Mouse (Mus musculus) midbrain, embryonic 16.5 days (tissue): ENCODE data around the gene Hivep3. TPM values are rescaled to one million over a fixed set of nuclear protein-coding genes. Genes with fewer than 3 reads are reported as not detected.

Experiments used
- ATAC-seq: fragments of 200-750 bp; cut with Nextera tagmentation; 2 replicates; pipeline ENCODE4 v1.8.0; 2017; ENCODE audit warnings: moderate TSS enrichment
- H3K27ac ChIP-seq: fragments of 300-500 bp; sonication (generic); 2 replicates; pipeline ENCODE4 v1.5.1; 2014; ENCODE audit warnings: mild to moderate bottlenecking, low read length, mixed read lengths
- H3K27me3 ChIP-seq: fragments of 300-500 bp; sonication (generic); 2 replicates; pipeline ENCODE4 v1.6.1; 2014; ENCODE audit warnings: low read depth, low read length, mixed read lengths; ENCODE audit not compliant: control insufficient read depth, insufficient read depth
- H3K36me3 ChIP-seq: fragments of 300-500 bp; sonication (generic); 2 replicates; pipeline ENCODE4 v1.6.1; 2014; ENCODE audit warnings: mild to moderate bottlenecking, low read length, moderate library complexity, mixed read lengths; ENCODE audit not compliant: control insufficient read depth, insufficient read depth
- H3K4me1 ChIP-seq: fragments of 300-500 bp; sonication (generic); 2 replicates; pipeline ENCODE4 v1.6.1; 2014; ENCODE audit warnings: mild to moderate bottlenecking, low read length, mixed read lengths; ENCODE audit not compliant: control insufficient read depth, insufficient read depth
- H3K4me2 ChIP-seq: fragments of 300-500 bp; sonication (generic); 2 replicates; pipeline ENCODE4 v1.6.1; 2014; ENCODE audit warnings: mild to moderate bottlenecking, low read length, mixed read lengths
- H3K4me3 ChIP-seq: fragments of 300-500 bp; sonication (generic); 2 replicates; pipeline ENCODE4 v1.5.1; 2014; ENCODE audit warnings: low read depth, mild to moderate bottlenecking, low read length, moderate library complexity, mixed read lengths
- H3K9ac ChIP-seq: fragments of 300-500 bp; sonication (generic); 2 replicates; pipeline ENCODE4 v1.6.1; 2014; ENCODE audit warnings: low read depth, low read length, mixed read lengths
- H3K9me3 ChIP-seq: fragments of 300-500 bp; sonication (generic); replicated peaks from 2 replicates; pipeline ENCODE4 v1.6.1; 2014; ENCODE audit warnings: mild to moderate bottlenecking, low read length, mixed read lengths; ENCODE audit not compliant: control insufficient read depth, poor library complexity, severe bottlenecking
- WGBS: fragments of 180-500 bp; shearing (Covaris S2); extraction: QIAGEN DNeasy Blood & Tissue Kit; methylation state at CpG from one replicate; pipeline ENCODE4 v1.1.7; 2014; 5-methylcytosine and 5-hydroxymethylcytosine counted together
- polyA plus RNA-seq: library from polyadenylated mRNA; unstranded; fragments of >200 nt; fragmentation: Nextera tagmentation; extraction: Ambion mirVana; gene quantifications from 2 replicates; pipeline ENCODE4 v1.2.1, GENCODE M21; 2015

Hivep3 gene
- polyA plus RNA-seq, 1 experiment from 2014 or later, result 20.2 TPM

- H3K4me3 ChIP-seq, result no peak overlapping the region
- H3K9me3 ChIP-seq, result peaks cover 2% of the 10 kb centered on the region; the same call in 1 of the 2 replicates
- no peak overlapping the region for H3K4me2 ChIP-seq
- H3K9ac ChIP-seq, result no peak overlapping the region
- 84% methylated on average over 6 of the region's 6 CpGs for WGBS
- H3K4me1 ChIP-seq, result no peaks in the 10 kb centered on the region; the same call in 1 of the 2 replicates
- no peaks in the 10 kb centered on the region for H3K36me3 ChIP-seq
- no peak for ATAC-seq
- no peak overlapping the region for H3K27ac ChIP-seq
- no peaks in the 10 kb centered on the region for H3K27me3 ChIP-seq
These were observed 214.8 kb downstream of the Hivep3 start for GRCm38 (mm10) chr4:119948406-119948805.

GRCm38 (mm10) chr4:119948922-119949614 lies 215.5 kb downstream of the Hivep3 start:
- H3K27me3 ChIP-seq, result no peaks in the 10 kb centered on the region
- H3K4me2 ChIP-seq, result no peak overlapping the region
- no peak overlapping the region for H3K9ac ChIP-seq
- no peak overlapping the region for H3K27ac ChIP-seq
- 71% methylated on average over 12 of the region's 12 CpGs for WGBS
- H3K9me3 ChIP-seq, result peaks cover 2% of the 10 kb centered on the region; the same call in 1 of the 2 replicates
- H3K4me1 ChIP-seq, result no peaks in the 10 kb centered on the region; the same call in 1 of the 2 replicates
- no peaks in the 10 kb centered on the region for H3K36me3 ChIP-seq
- ATAC-seq, result no peak
- H3K4me3 ChIP-seq, result no peak overlapping the region

- ATAC-seq, result no peak
These were observed 216.6 kb downstream of the Hivep3 start for GRCm38 (mm10) chr4:119950181-119950580.

GRCm38 (mm10) chr4:119951081-119951480 lies 217.5 kb downstream of the Hivep3 start:
- WGBS, result 82% methylated on average over 1 of the region's 1 CpGs
- H3K27me3 ChIP-seq, result no peaks in the 10 kb centered on the region
- no peak overlapping the region for H3K9ac ChIP-seq
- no peak overlapping the region for H3K27ac ChIP-seq
- no peaks in the 10 kb centered on the region for H3K36me3 ChIP-seq
- no peak overlapping the region for H3K4me2 ChIP-seq
- H3K4me3 ChIP-seq, result no peak overlapping the region
- H3K4me1 ChIP-seq, result no peaks in the 10 kb centered on the region; the same call in 1 of the 2 replicates
- H3K9me3 ChIP-seq, result no peaks in the 10 kb centered on the region
- no peak for ATAC-seq

More at GRCm38 (mm10) chr4:119950181-119950580, 216.6 kb downstream of the Hivep3 start:
- Histone ChIP-seq H3K4me3 (no peak overlapping the region), H3K4me2 (no peak overlapping the region), H3K9me3 (peaks cover 1% of the 10 kb centered on the region; the same call in 1 of the 2 replicates), H3K27ac (no peak overlapping the region), H3K27me3 (no peaks in the 10 kb centered on the region), H3K9ac (no peak overlapping the region), H3K4me1 (no peaks in the 10 kb centered on the region; the same call in 1 of the 2 replicates), H3K36me3 (no peaks in the 10 kb centered on the region)
- WGBS, result 82% methylated on average over 5 of the region's 5 CpGs

GRCm38 (mm10) chr4:119955008-119955407 lies 221.4 kb downstream of the Hivep3 start:
- no peaks in the 10 kb centered on the region for H3K9me3 ChIP-seq
- H3K27ac ChIP-seq, result no peak overlapping the region
- ATAC-seq, result no peak
- WGBS, result 91% methylated on average over 7 of the region's 7 CpGs
- H3K4me3 ChIP-seq, result no peak overlapping the region
- no peaks in the 10 kb centered on the region for H3K27me3 ChIP-seq
- no peak overlapping the region for H3K4me2 ChIP-seq
- no peak overlapping the region for H3K9ac ChIP-seq
- H3K4me1 ChIP-seq, result no peaks in the 10 kb centered on the region
- H3K36me3 ChIP-seq, result no peaks in the 10 kb centered on the region

GRCm38 (mm10) chr4:119957970-119958369 lies 224.4 kb downstream of the Hivep3 start:
- Histone ChIP-seq H3K9me3 (no peaks in the 10 kb centered on the region), H3K9ac (no peak overlapping the region), H3K4me3 (no peak overlapping the region), H3K4me2 (no peak overlapping the region), H3K4me1 (no peaks in the 10 kb centered on the region; the same call in 1 of the 2 replicates), H3K27ac (no peak overlapping the region), H3K36me3 (no peaks in the 10 kb centered on the region), H3K27me3 (no peaks in the 10 kb centered on the region)
- WGBS, result 85% methylated on average over 2 of the region's 2 CpGs
- no peak for ATAC-seq

- ATAC-seq, result no peak
- no peaks in the 10 kb centered on the region for H3K27me3 ChIP-seq
- no peaks in the 10 kb centered on the region; the same call in 1 of the 2 replicates for H3K4me1 ChIP-seq
- no peak overlapping the region for H3K27ac ChIP-seq
- no peak overlapping the region for H3K4me2 ChIP-seq
- H3K9ac ChIP-seq, result no peak overlapping the region
- H3K9me3 ChIP-seq, result no peaks in the 10 kb centered on the region
- H3K36me3 ChIP-seq, result no peaks in the 10 kb centered on the region
- H3K4me3 ChIP-seq, result no peak overlapping the region
- 86% methylated on average over 7 of the region's 7 CpGs for WGBS
These were observed 225.7 kb downstream of the Hivep3 start for GRCm38 (mm10) chr4:119959293-119959692.

- Histone ChIP-seq H3K9ac (no peak overlapping the region), H3K9me3 (no peaks in the 10 kb centered on the region), H3K36me3 (no peaks in the 10 kb centered on the region), H3K4me3 (no peak overlapping the region), H3K4me2 (no peak overlapping the region), H3K27ac (no peak overlapping the region), H3K4me1 (no peaks in the 10 kb centered on the region; the same call in 1 of the 2 replicates), H3K27me3 (no peaks in the 10 kb centered on the region)
- no peak for ATAC-seq
- 92% methylated on average over 1 of the region's 1 CpGs for WGBS
These were observed 226.3 kb downstream of the Hivep3 start for GRCm38 (mm10) chr4:119959873-119960272.

- no peak overlapping the region for H3K9ac ChIP-seq
- H3K36me3 ChIP-seq, result no peaks in the 10 kb centered on the region
- peak; percentile 43; the same call in 1 of the 2 replicates for ATAC-seq
- no peaks in the 10 kb centered on the region for H3K27me3 ChIP-seq
- no peak overlapping the region for H3K4me2 ChIP-seq
- H3K4me1 ChIP-seq, result no peaks in the 10 kb centered on the region; the same call in 1 of the 2 replicates
- no peak overlapping the region for H3K4me3 ChIP-seq
- H3K27ac ChIP-seq, result 0 out of 2 replicates have a peak overlapping the region, but pooled peaks have one; percentile 24
- WGBS, result 71% methylated on average over 6 of the region's 6 CpGs
- no peaks in the 10 kb centered on the region for H3K9me3 ChIP-seq
These were observed 226.9 kb downstream of the Hivep3 start for GRCm38 (mm10) chr4:119960523-119960922.
